Mouse (Mus musculus): ENCODE measurements around the gene Ssxb3. TPM values are rescaled to one million over a fixed set of nuclear protein-coding genes. Genes with fewer than 3 reads are reported as not detected.
"Not testable (repeated sequence)": the region's sequence is repeated elsewhere in the genome, so short reads cannot be mapped to it uniquely, and the experiment has no call there.

Ssxb3 gene
- polyA plus RNA-seq (2014; fragmentation: Nextera tagmentation; extraction: Ambion mirVana): not detected in 2 replicates

DNA sequence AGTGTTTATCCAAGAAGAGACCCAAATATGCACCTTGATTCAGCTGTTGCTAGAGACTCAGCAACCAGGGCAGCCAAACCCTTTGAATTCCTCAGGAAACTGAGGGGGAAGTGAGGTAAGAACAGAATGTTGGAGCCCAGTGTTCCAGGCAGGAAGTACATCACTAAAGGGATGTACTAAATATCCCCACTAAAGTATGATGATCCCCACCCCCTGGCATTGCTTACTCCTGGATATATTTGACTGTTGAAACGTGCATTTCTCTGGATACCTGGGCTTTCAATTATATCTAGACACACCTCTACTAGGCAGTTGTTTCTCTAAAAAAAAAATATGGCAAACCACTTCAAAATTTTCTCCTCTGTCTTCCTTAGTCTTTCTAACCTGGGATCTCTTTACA is at the start of gene Ssxb3:
TSS of gene Ssxb3 (minus strand) at position 101 of the 400 bp plus-strand sequence.
- H3K9me3 ChIP-seq (ENCODE audit: control insufficient read depth, low read length); H3K4me1 ChIP-seq (ENCODE audit: control insufficient read depth, insufficient read depth, low read length); H3K27me3 ChIP-seq (ENCODE audit: control insufficient read depth, insufficient read depth, low read length); DNase-seq (ENCODE audit: low spot score); H3K27ac ChIP-seq (ENCODE audit: low read depth, low read length); ATAC-seq (ENCODE audit: insufficient read depth, low FRiP score, low TSS enrichment); H3K4me2 ChIP-seq (ENCODE audit: low read depth); H3K9ac ChIP-seq (ENCODE audit: low read length); H3K4me3 ChIP-seq (ENCODE audit: low read depth, low read length); H3K36me3 ChIP-seq (ENCODE audit: control insufficient read depth, insufficient read depth, low read length): not testable (repeated sequence)
- WGBS: 42% methylated on average over 1 of the region's 1 CpGs

DNA sequence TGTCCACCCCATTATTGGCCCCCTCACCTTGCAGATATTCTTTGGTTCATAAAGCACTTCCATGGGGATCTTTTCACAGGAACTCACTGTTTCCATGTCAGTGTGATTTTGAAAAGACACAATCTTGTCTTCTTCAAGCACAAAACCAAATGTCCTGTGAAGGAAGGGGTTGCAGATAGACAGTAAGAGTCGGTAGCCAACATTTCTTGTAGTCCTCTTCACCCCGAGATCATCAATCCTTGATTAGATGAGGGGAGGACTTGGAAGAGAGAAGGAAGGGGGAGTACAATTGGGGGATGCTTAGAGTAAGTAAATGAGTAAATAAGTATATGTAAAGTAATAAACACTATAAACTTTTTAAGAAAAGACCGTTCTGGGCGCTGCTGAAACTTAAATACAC is 43.5 kb downstream of the Ssxb3 start, which contains the start of gene Ssxb6:
TSS of gene Ssxb6 (minus strand) at position 101 of the 400 bp plus-strand sequence.
- H3K4me3 ChIP-seq (ENCODE audit: low read depth, low read length); H3K9me3 ChIP-seq (ENCODE audit: control insufficient read depth, low read length); ATAC-seq (ENCODE audit: insufficient read depth, low FRiP score, low TSS enrichment); H3K27ac ChIP-seq (ENCODE audit: low read depth, low read length); H3K9ac ChIP-seq (ENCODE audit: low read length); H3K36me3 ChIP-seq (ENCODE audit: control insufficient read depth, insufficient read depth, low read length); H3K4me2 ChIP-seq (ENCODE audit: low read depth); H3K27me3 ChIP-seq (ENCODE audit: control insufficient read depth, insufficient read depth, low read length); DNase-seq (ENCODE audit: low spot score); H3K4me1 ChIP-seq (ENCODE audit: control insufficient read depth, insufficient read depth, low read length): not testable (repeated sequence)
- 83% methylated on average over 4 of the region's 4 CpGs for WGBS

Other genes with a start within 250 kb of the Ssxb3 start
- gene Ssxb9, start 224.8 kb downstream of the Ssxb3 start, polyA plus RNA-seq (2014; fragmentation: Nextera tagmentation; extraction: Ambion mirVana): not detected in 2 replicates
- gene Ssxb1, start 178.5 kb downstream of the Ssxb3 start, polyA plus RNA-seq (2014; fragmentation: Nextera tagmentation; extraction: Ambion mirVana): not detected in 2 replicates
- gene Ssxb2, start 130.1 kb downstream of the Ssxb3 start, polyA plus RNA-seq (2014; fragmentation: Nextera tagmentation; extraction: Ambion mirVana): not detected in 2 replicates
- gene Gm14459, start 66.9 kb downstream of the Ssxb3 start, polyA plus RNA-seq (2014; fragmentation: Nextera tagmentation; extraction: Ambion mirVana): not detected in 2 replicates
- gene Ssxb6, start 43.6 kb downstream of the Ssxb3 start, polyA plus RNA-seq (2014; fragmentation: Nextera tagmentation; extraction: Ambion mirVana): not detected in 2 replicates
- not detected in 2 replicates for gene Ssxb8, start 99.0 kb upstream of the Ssxb3 start, polyA plus RNA-seq (2014; fragmentation: Nextera tagmentation; extraction: Ambion mirVana)
- not detected in 2 replicates for gene Ssx9, start 156.6 kb upstream of the Ssxb3 start, polyA plus RNA-seq (2014; fragmentation: Nextera tagmentation; extraction: Ambion mirVana)
- not detected in 2 replicates for gene Ssxb5, start 211.9 kb upstream of the Ssxb3 start, polyA plus RNA-seq (2014; fragmentation: Nextera tagmentation; extraction: Ambion mirVana)